Mouse (Mus musculus) monocyte, adult 5-6 weeks (primary cell): Measurements from ENCODE around the gene Rere. TPM values are rescaled to one million over a fixed set of nuclear protein-coding genes. Genes with fewer than 3 reads are reported as not detected.

Experiments used
- ATAC-seq: fragments of 153-309, 156-312 bp; replicated peaks from 2 replicates; pipeline ENCODE4 v1.8.0; 2017; ENCODE audit warnings: mild to moderate bottlenecking; ENCODE audit not compliant: low TSS enrichment, insufficient number of reproducible peaks, severe bottlenecking, poor library complexity, low FRiP score
- total RNA-seq: library from RNA; stranded (forward); fragments of 200-1000, 200-491, 200-594 nt; gene quantifications from 3 replicates; pipeline ENCODE4 v1.2.3, GENCODE M21; 2017

Rere gene
- total RNA-seq, 1 experiment from 2014 or later, result 11.1 TPM

DNA sequence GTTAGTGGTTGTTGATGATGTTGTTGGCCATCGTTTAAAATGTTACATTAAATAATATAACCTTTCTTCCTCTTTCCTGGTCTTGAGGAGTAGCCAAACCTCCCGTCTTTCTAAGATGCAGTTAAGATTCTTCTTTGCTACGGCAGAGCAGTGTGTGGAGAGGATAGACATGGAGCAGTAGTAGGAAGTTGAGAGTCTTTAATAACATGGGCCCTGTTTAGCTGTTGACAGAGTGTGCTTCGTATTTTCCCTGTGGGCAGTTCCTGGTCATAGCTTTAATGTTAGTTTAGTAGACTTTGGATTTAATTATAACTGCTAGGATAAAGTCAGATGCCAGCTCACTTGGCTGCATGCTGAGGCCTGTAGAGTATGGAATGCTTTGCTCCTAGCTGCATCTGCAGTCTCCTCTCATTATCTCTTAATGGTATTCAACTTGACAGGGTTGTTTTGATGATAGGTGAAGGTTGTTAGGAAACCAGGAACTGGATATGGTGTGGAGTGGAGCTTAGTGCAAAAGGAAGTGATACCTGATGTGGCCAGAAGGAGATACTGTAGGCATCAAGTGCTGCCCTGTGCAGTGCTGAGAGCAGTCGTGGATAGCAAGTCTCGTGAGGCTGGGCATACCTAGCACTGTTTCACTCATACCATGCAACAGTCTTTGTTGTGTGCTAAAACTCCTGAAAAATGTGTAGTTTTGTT lies 85.2 kb downstream of the Rere start:
- ATAC-seq, result peak; percentile 90

- peak; percentile 64 for ATAC-seq
Observed at GRCm38 (mm10) chr4:150371580-150372380, 90.3 kb downstream of the Rere start.

DNA sequence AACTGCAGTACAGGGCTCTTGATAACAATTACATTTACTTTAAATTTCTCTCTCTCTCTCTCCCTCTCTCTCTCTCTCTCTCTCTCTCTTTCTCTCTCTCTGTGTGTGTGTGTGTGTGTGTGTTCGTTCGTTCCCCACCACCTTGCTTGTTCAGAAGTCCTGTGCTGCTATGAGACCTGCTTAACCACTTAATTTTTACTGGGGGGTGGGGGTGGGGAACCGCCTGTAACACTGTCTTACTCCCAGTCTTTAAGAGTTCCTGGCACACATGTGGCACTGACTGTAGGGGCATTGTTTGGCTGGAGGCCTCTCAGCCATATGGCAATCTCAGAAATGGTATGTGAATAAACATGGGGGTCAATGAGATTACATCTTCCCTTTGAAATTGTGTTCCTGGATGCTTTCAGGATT lies 91.2 kb downstream of the Rere start:
- ATAC-seq, result no peak

- no peak for ATAC-seq
Observed at GRCm38 (mm10) chr4:150373111-150374109, 92.0 kb downstream of the Rere start.

DNA sequence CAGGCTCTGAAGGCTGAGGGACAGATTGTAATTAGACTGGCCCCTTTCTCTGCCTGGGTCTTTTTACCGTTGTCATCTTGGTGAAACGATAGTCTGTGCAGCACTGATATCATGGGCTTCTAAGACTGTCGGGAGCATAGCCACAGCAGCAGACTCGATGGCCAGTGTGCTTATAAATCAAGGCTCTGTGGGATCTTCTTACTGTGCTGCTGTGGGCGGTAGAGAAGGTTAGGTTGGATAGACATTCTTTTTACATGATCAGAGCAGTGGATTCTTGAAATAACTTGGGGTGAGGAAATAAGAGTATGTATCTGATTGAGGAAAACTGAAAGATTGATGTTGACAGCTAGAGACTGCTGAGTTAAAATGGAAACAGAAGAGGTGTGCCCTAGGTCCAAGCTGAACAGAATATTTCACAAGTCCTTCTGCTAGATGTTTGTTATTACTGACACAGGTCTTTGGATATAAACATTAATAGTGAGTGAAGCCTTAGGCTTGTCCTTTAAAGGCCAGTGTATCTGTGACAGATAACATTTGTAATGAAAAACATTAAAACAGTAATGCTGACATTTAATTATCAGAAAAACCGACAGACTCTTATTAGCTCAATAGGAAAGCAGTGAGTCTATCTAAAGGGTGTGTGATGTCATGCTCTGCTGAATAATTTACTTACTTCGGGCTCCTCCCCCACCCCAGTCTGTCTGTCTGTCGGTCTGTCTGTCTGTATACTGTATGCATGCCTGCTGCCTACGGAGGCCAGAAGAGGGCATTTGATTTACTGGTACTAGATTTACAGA lies 93.4 kb downstream of the Rere start:
- ATAC-seq, result no peak

DNA sequence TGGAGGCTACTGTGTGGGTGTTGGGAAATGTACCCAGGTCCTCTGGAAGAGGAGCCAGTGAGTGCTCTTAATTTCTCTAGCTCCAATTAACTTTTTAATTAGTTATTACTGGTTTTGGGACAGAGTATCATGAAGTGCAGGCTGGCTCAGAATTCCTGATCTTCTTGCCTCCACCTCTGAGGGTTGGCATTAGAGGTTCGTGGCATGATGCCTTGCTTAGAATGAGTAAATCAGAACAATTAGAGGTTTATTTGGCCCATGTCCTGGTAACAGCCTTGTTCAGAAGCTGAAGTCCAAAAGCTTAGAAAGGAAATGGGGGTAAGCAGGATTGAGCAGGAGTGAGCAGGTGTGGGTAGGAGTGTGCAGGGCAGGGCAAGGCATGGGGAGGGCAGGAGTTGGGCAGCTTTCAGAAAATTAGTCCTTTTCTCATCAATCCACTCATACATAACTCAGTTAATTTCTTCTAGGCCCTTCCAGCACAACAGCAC lies 94.0 kb downstream of the Rere start:
- ATAC-seq, result no peak

- ATAC-seq, result no peak
Observed at GRCm38 (mm10) chr4:150379313-150379712, 97.9 kb downstream of the Rere start.

- ATAC-seq, result no peak
Observed at GRCm38 (mm10) chr4:150379772-150380171, 98.3 kb downstream of the Rere start.

DNA sequence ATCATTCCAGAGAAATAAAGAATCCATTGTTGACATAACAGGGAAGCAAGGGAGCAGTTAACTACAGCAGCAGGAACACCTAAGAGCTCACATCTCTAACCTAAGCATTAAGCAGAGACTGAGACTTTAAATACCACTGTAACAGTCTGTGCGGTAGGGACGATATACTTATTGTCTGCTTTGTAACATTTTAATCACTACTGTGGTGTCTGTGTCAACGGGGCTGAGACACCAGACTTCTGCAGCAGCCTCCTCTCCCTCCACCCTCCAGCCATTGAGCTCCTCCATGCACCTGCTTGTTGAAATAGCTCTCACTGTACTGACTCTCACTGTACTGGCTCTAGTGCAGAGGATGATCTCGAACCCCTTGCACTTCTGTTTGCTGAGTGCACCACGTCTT lies 98.8 kb downstream of the Rere start:
- ATAC-seq, result no peak

- ATAC-seq, result no peak
Observed at GRCm38 (mm10) chr4:150382504-150382903, 101.1 kb downstream of the Rere start.

GRCm38 (mm10) chr4:150384405-150384804 lies 103.0 kb downstream of the Rere start:
- ATAC-seq, result no peak

DNA sequence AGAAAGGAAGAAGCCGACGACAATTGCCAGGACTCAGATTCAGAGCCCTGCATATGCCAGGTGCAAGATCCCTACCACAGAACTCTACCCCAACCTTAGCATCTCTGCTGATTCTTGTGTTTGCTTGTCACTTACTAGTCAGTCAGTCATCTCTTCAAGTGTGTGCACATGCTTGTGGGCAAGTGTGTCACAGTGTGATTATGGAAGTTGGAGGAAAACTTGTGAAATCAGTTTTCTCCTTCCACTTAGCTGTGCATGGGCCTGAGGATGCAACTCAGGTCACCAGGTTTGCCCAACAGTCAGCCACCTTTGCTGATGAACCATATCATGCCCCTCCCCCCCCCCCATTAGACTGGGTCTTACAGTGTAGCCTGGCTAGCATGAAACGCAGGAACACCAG lies 103.5 kb downstream of the Rere start:
- ATAC-seq, result no peak

- ATAC-seq, result no peak
Observed at GRCm38 (mm10) chr4:150388518-150388917, 107.1 kb downstream of the Rere start.

GRCm38 (mm10) chr4:150393607-150394006 lies 112.2 kb downstream of the Rere start:
- ATAC-seq, result no peak

- ATAC-seq, result no peak
Observed at GRCm38 (mm10) chr4:150394091-150394490, 112.6 kb downstream of the Rere start.

- no peak for ATAC-seq
Observed at GRCm38 (mm10) chr4:150396339-150396738, 114.9 kb downstream of the Rere start.

GRCm38 (mm10) chr4:150396826-150397620 lies 115.6 kb downstream of the Rere start:
- ATAC-seq, result no peak
